Mouse (Mus musculus) right cerebral cortex, postnatal 36 days (tissue): ENCODE results near the gene Pcgf2.
"Not testable (repeated sequence)": the region's sequence is repeated elsewhere in the genome, so short reads cannot be mapped to it uniquely, and the experiment has no call there.

ENCODE experiments used
- DNase-seq, 2 experiments: peaks; one replicate each; pipeline ENCODE4 v3.0.0; 2022; ENCODE audit warnings: low spot score in 2 of 2, mixed read lengths in 1 of 2

The Pcgf2 gene

DNA sequence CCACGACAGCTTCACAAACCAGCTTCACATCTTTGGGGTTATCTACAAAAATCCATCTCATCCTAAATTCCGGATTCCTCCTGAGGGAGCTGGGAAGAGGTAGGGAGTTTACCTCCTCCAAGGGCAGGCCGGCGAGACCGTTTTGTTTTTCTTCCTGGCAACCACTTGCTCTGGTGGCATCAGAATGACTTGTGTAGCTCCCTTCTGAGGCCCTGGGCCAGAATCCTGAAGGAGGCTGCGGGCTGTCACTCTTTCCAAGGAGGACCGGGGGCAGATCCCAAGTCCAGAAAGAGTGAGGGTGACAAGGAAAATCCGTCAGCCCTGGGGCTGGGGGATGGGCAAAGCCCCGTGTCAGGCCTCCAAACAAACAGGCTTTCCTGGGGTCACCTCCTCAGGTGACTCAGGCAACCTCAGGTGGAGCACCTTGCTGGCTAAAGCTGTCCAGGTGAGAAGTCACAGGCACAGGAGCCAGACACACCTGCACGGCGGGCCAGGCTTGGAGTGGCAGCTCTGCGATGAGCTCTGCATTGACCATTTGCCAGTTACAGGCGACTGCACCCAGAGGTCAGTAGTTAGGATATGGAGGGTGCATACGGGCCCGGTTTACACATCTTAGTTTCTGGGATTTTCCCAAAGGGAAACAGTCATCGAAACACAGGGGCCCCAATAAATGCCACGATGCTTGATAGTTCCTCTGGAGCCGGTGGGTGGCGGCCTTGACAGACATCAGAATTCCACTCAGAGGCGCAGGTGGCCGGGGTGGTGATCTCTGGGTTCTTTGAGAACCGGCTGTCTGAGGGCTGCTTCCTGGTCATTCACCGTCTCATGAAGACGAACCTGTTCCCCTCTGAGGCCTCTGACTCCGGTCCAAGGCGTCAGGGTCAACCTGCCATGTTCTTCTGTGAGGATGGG is 17.3 kb upstream of the Pcgf2 start:
- DNase-seq: no peak

DNA sequence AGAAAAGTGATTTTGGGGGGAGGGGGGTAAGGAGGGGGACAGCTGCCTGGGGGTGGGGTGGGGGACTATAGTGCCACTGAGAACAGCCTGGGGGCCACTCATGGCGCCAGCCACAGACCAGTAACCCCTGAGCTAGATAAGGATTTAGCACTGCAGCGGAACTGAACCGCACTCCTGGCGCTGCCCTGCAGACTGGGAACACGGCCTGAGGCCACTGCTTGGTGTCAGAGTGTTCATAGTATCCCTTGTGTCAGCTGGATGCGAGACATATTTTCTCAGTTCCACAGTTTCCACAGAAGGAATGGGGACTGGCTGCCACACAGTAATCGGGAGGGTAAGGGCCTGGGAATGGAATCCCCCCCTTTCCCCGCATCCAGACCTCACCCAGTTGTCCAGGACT is 15.7 kb upstream of the Pcgf2 start:
- DNase-seq: no peak

DNA sequence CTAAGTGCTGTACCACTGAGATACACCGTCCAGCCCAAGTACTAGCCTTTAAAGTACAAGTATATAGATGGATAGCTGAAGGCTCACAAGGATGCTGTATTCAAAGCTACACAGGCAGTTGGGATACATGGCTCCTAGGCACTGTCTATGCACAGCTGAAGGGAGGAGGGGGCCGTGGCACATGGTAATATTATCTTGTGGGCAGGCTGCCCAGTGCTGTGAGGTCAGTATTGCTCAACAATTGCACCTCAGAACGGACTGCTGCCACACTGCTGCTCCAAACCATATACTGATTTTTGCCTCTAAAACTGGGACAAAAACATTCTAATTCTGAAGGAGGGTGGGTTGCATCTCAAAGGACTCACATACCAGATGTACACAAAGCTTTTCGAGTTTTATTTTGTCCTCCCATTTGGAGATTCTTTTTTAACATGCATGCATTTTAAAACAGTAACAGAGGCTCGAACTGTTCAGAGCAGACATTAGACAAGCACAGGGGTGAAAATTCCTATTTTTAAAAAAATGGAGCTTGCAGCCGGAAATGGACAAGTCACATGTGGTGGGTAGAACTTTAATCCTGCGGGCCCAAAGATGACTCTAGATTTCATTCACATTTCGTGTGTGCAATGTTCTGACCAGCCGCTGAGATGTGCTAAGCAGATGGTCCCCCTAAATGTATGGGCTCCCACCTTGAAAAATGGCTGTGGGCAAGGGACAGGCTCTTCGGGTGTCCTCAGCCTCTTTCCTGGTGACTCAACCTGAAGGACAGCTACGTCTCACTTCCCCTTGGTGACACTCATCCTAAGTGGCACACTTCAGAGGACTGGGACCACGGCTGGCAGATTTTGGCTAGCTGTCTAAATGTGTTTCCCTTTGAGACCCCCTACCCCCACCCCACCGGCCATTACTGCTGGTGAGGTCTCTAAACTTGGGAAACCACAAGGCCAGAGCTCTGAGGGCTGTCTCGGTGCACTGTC is 14.8 kb upstream of the Pcgf2 start:
- no peak for DNase-seq

DNA sequence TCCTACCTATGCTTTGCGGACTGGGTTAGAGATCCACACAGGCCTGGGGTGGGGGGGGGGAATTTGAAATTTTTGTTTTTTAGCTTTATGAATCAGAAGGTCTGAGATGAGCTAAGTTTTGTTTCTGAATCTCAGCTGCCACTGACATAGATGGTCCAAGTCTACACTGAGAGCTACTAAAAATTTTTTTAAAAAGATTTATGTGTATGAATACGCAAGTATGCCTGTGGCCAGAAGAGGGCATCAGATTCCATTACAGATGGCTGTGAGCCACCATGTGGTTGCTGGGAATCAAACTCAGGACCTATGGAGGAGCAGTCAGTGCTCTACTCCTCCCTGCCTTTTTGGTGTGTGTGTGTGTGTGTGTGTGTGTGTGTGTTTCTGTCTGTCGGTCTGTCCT is 14.1 kb upstream of the Pcgf2 start:
- no peak for DNase-seq

DNA sequence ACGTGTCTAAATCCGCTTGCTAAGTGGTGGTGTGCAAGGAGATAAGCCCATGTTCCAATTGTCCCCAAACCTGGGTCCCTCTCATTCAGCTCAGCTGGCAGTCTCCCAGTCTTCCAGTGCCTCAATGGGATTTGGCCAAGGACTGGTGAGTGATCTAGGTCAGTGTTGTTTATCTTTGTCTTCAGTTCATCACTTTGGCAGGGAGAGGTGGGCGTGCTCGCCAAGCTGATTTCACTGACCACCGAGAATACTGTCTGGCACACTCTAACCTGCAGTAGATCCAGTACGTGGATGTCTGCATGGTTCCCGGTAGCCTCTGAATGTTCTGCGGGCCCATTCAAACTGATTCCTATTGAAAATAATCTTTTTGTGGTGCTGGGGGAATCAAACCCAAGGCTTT is 13.6 kb upstream of the Pcgf2 start:
- DNase-seq: no peak

DNA sequence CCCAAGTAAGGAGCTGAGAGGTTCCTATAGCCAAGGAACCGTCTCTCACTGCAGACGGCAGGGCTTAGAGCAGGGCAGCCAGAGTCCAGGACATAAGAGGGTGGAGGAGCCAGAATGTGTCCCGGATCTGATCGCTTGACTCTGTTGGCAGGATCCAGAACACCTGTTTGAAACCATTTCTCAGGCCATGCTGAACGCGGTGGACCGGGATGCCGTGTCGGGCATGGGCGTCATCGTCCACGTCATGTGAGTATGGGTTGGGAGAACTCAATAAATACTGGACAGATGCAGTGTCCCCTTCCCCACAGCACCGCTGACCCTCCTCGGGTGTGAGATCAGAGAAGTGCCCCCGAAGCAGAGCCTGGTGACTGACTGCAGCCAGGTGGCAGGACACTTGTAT is 12.0 kb upstream of the Pcgf2 start:
- DNase-seq: no peak

DNA sequence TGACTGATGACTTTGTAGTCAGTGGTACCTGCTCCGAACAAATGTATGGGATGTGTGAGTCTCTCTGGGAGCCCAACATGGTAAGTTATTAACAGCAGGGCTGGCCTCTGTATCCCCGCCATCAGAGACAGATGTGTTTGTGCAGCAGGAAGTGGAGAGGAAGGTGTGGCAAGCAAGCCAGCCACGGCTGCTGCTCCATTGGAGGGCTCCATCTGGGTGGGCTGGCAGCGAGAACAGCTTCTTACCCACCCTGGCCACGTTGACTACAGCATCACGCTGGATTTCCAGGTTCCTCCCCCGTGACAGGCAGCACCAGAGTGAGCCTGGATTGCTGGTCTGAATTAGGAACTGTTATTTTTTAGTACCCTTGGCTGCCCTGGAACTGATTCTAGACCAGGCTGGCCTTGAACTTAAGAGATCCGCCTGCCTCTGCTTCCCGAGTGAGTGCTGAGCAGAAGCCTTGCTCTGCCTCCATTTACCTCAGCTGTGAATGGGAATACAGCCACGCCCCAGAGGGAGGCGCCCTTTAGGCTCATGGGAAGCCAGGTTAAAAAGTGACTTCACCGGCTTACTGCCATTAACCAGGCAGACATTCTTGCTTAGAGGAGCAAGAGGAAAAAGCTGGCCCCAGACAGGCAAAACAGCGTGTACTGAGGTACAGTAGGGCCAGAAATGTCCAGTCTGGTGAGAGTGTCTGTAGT is 11.1 kb upstream of the Pcgf2 start:
- no peak for DNase-seq

DNA sequence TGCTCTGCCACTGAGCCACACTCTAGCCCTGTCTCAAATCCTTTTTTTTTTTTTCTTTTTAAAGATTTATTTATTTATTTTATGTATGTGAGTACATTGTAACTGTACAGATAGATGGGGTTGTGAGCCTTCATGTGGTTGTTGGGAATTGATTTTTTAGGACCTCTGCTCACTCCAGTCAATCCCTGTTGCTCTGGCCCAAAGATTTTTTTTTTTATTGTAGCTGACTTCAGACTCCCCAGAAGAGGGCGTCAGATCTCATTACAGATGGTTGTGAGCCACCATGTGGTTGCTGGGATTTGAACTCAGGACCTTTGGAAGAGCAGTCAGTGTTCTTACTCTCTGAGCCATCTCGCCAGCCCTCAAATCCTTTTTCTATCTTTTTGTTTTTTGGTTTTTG is 9.8 kb upstream of the Pcgf2 start:
- not testable (repeated sequence) for DNase-seq

DNA sequence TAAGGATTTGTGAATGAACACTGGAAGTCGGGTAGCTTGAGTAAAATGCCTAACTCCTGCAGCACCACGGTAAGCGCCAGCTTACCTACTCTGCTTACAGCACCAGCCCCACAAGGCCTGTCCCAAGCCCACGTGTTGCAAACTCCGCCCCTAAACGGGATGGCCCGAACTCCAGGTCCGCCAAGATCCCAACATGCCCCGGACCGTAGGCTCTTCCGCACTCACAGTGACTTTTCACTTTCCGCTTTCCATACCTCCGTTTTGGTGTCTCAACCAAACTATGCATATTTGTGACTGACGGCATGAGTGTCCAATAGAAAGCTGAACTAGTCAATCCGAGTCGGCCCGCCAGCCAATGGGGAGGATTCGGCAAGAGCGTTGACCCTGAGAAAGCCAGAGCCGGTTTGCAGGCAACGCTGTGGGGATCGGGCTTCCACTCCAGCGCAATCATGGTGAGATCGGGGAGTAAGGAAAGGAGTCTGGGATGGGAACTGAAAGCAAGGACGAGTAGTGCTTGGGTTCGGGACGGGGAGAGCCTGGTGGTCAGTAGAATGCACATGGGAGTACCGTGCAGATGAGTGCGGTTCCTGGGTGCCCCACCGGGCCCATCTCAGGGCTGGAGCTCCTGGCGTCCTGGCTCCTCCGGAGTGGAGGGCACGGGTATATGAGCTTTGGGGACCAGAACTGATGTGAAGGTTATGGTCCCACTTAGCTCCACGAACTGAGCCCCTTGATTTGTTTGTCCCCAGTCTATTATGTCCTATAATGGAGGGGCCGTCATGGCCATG is 2.9 kb upstream of the Pcgf2 start, which contains the start of gene Psmb3:
Psmb3 (plus strand) TSS at position 361 of the 788 bp plus-strand sequence.
- DNase-seq: peak; percentile 99

DNA sequence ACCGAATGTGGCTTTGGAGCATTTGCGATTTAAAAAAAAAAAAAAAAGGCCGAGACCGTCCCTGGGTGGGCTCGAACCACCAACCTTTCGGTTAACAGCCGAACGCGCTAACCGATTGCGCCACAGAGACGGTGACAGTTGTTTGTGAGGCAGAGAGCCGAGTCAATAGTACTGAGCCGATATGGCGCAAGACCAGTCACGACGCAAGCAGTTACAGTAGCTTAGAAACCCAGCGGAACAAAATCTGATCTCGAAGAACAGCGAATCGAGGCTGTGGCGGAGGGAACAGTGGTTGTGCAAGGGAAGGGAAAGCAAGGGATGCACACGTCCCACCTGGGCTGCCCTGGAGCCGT is 2.1 kb upstream of the Pcgf2 start:
- peak; percentile 82 to 84 for DNase-seq

DNA sequence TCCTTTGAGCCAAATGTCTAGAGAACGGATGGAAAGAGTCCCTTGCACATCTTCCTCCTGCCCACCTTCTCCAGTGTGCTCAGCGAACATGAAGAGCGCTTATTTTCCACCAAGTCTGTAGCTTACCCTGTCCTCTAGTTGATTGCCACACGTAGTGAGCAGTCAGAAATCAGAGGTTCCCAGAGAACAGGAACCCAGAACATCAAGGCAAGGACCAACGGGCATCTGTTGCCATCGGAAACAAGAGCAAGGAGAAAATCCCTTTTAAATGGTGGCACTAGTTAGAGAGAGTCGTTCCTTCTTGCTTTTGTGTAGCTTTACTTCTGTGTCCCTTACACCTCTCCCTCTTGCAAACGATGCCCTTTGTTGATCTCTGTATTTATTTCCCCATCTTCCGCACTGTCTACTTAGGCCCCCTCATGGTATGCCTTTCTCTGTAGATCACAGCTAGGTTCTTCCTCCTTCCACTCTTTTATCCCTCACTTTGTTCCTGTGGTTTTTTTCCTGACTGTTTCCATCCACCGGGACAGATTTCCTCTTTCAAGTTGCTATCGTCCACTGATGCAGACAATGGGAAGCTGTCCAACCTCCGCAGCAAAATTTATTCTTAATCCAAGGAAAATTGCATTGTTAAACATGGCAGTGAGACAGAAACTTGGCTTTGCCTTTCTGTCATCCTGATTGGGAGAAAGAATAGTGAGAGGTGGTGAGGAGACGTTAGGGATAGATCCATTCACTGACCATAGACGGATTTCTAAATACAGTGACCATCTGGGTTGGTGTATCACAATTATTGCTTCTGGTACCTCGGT is 1.5 kb upstream of the Pcgf2 start:
- DNase-seq: no peak

DNA sequence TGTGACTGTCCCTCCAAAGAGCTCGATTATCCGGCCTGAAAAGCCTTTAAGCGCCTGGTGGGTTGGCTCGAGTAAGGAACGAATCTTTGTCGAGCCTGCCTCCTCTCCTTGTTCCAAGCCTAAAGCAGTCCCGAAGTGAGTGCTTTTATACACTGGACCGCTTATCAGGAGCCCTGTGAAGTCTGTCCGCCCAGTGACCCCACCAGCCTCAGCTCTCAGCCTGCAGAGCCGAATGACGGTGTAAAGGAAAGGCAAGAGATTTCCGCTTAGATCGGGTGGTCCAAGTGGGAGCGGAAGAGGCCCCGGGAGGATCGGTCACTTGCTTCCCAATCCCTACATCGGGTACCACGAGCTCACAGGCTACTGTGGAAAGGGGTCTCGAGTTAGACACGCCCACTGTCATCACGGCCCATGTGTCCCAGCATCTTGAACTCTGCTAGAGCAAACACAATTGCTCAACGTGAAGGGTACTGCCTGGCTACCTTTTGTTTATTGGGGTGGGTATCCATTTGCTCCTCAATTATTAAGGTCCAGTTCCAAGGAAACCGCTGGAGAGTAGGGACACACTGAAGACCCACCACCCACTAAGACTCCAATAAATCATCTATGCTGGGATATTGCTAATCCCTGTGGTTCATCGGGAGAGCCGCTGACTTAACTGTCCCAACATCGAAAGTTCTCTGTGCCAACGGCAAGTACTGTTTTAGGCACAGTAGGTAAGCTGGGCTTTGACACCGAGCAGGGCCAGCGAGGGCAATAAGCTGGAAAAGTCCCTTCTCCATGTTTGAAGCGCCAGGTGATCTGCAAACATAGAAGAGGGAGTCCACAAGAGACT is 666 bp upstream of the Pcgf2 start:
- no peak for DNase-seq

DNA sequence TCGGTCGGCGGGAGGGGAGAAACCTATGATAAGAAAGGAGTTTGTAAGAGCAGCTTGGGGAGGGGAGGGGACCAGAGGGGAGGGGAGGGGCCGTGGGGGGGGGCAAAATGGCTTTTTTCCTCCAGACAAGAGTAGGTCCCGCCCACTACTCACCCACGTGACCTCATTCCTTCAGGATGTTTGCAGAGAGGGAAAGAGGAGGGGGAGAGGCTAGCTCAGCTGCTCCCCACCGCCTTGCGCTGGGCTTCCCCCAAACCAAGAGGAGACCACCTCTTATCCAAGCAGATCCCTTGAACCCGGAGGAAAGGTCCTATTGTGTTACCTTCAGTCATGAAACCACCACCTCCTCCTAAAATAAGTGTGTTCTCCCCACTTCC is 683 bp downstream of the Pcgf2 start:
- peak; percentile 77 to 82 for DNase-seq

DNA sequence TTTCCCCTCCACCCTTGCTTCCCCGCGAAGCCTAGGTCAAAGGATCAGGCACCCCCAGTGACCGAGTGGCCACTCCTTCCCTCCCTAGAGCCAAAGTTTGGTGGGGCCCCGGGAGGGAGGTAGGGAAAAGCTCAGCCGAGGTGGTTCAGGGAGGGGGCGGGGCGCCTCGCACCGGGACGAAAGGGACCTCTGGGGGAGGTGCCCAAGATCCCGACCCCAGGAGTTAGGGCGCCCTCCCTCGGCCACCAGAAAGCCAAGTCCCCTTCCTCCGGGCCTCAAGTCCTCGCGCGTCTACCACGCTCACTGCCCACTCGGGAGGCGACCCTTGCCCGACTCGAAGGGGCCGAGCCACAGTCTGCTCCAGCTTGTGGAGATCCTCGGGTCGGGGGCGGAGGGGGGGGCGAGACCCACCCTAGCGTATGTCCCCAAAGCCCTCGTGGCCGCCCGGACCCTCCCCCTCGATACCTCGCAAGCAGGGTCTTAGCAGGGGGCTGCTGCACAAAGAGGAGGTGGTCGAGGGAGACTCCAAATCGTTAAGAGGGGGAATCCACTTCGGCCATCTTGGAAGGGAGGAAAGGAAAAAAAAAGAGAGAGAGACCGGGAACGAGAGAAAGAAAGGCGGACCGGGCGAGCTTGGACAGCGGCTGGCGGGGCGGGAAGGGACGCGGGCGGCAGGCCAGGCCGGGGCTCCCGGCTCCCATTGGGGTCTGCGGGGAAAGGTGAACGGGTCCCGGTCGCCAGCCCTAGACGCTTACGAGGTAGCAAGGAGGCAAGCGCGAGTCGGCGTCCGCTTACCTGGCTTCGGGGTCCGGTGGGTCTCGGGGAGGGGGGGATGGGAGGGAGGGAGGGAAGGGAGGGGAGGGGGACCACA is 1.3 kb downstream of the Pcgf2 start:
- peak in 1 of 2 experiments; percentile 29 for DNase-seq

DNA sequence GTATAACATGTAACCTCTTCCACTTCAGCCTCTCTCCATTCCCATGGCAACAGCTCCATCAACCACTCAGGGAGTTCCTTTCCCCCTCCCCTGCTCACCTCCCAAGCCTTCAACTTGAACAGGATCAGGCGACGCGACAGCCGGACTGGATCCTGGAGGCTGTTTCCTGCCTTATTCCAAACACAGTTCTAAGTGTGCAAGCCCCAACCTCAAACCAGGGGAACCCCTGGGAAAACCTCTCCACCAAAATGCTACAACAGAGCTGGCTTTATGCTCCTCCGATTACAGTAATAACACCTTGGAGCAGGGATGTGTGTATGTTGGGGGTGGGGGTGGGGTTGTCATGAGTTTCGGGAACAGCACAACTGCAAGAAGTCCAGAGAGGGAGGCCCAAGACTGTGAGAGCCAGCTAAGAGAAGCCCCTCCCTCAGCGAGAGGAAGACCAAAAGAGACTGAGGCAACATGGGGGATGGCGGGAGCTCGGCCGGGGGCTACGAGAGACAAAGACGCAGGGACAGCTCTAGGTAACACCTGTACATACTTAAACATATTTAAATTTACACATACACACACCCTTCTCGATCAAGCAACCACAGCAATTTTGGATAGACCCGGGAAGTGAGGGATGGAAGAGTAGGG is 2.3 kb downstream of the Pcgf2 start:
- no peak for DNase-seq

DNA sequence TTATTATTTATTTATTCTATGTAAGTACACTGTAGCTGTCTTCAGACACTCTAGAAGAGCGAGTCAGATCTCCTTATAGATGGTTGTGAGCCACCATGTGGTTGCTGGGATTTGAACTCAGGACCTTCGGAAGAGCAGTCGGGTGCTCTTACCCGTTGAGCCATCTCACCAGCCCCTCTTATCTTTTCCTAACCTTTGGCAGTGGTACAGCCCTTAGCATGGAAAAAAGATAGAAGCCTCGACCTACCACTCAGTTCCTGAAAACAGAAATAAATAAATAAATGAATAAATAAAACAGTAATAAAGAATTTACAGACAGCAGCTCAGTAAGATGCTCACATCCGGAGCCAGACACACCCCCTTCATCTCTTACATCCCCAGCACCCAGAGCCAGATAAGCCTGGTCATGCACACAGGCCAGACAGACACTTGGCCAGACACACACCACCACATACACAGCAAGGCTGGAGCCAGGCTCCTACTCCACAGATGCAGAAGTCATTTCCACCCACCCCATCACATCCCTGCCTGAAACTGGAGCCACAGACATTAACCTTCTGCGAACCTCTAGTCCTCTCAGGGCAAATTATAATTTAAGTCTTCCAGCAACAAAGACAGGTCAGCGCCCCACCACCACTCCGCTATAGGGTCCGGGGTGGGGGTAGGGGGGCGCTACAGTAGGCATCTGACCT is 3.0 kb downstream of the Pcgf2 start:
- DNase-seq: no peak

DNA sequence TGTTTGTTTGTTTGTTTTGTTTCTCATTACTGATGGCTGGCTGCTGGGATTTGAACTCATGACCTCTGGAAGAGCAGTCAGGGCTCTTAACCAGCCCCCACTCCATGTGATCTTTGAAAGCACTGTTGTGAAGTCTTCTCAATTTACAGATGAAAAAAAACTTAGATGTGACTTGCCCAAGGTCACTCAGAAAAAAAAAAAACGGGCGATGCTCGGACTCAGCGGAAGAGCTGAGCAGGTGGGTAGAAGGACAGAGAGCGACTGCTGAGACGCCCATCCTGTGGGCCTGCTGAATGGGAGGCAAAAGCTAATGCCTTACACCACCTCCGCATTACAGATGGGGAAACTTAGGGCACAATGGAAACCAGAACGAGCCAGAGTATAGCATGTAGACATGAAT is 3.6 kb downstream of the Pcgf2 start:
- no peak for DNase-seq
